Mouse (Mus musculus) small intestine, adult 2 months (tissue): ENCODE measurements around the gene Srgn. TPM values are rescaled to one million over a fixed set of nuclear protein-coding genes. Genes with fewer than 3 reads are reported as not detected.
"Not testable (repeated sequence)": the region's sequence is repeated elsewhere in the genome, so short reads cannot be mapped to it uniquely, and the experiment has no call there.

Source experiments
- H3K27ac ChIP-seq: fragments of 200-500 bp; 2 replicates; pipeline ENCODE4 v1.5.1; 2012; ENCODE audit warnings: low read depth, low read length, control low read depth, inconsistent platforms; ENCODE audit not compliant: insufficient read depth
- H3K27me3 ChIP-seq: fragments of 200-500 bp; 2 replicates; pipeline ENCODE4 v1.6.1; 2012; ENCODE audit warnings: mild to moderate bottlenecking, moderate library complexity, low read length, inconsistent platforms; ENCODE audit not compliant: control insufficient read depth, insufficient read depth
- H3K36me3 ChIP-seq: fragments of 200-500 bp; 2 replicates; pipeline ENCODE4 v1.6.1; 2012; ENCODE audit warnings: mild to moderate bottlenecking, low read length, control low read depth, inconsistent platforms; ENCODE audit not compliant: control insufficient read depth, insufficient read depth
- H3K4me1 ChIP-seq: fragments of 200-500 bp; 2 replicates; pipeline ENCODE4 v1.6.1; 2012; ENCODE audit warnings: low read length, inconsistent platforms, mixed read lengths; ENCODE audit not compliant: control insufficient read depth, insufficient read depth, insufficient read length
- H3K4me3 ChIP-seq: fragments of 200-500 bp; 2 replicates; pipeline ENCODE4 v1.5.1; 2012; ENCODE audit warnings: low read depth, mild to moderate bottlenecking, control low read depth, inconsistent platforms, low read length, moderate library complexity
- CTCF ChIP-seq: fragments of 200-500 bp; IDR thresholded peaks from 2 replicates; pipeline ENCODE4 v1.5.1; 2012; ENCODE audit warnings: low read depth, mild to moderate bottlenecking, control low read depth, inconsistent platforms, low read length, moderate library complexity, mixed read lengths; ENCODE audit not compliant: insufficient replicate concordance, insufficient read length; ENCODE audit errors: extremely low read depth
- POLR2A ChIP-seq: fragments of 200-500 bp; IDR thresholded peaks from 2 replicates; pipeline ENCODE4 v1.6.1; 2012; ENCODE audit warnings: low read depth, mild to moderate bottlenecking, control low read depth, inconsistent platforms, low read length, moderate library complexity
- WGBS: fragments of 180-500 bp; shearing (Covaris S2); methylation state at CpG from one replicate; pipeline ENCODE4 v1.1.7; 2018; 5-methylcytosine and 5-hydroxymethylcytosine counted together
- polyA plus RNA-seq: library from polyadenylated mRNA; depleted of rRNA; stranded (reverse); fragments of >200 nt; gene quantifications from 2 replicates; pipeline ENCODE4 v1.2.3, GENCODE M21; 2012

Srgn gene
- polyA plus RNA-seq, 1 experiment: 8.2 TPM

DNA sequence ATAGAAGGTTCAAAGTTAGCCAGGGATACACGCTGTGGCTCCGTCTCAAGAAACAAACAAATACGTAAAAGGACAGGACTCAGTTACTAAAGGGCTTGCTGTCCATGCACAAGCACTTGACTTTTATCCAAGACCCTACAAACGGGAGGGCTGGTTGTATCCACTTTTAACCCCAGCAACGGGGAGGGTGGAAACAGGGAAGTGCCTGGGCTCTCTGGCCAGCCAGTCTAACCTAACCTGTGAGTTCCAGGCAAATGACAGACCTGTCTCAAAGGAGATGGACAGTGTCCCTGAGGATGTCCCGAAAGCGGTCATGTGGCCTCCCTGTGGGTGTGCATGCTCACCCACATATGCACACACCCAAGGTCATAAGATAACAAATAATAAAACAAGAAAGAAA lies 25.3 kb downstream of the Srgn start:
- no peak overlapping the region for H3K4me3 ChIP-seq
- no peaks in the 10 kb centered on the region for H3K36me3 ChIP-seq
- H3K27me3 ChIP-seq: no peaks in the 10 kb centered on the region
- 0 out of 2 replicates have a peak overlapping the region, but pooled peaks have one; percentile 3 for H3K27ac ChIP-seq
- TF ChIP-seq CTCF: no peak
- TF ChIP-seq POLR2A: no peak
- peaks cover 7% of the 10 kb centered on the region; the same call in 1 of the 2 replicates for H3K4me1 ChIP-seq
- WGBS: 60% methylated on average over 7 of the region's 7 CpGs

DNA sequence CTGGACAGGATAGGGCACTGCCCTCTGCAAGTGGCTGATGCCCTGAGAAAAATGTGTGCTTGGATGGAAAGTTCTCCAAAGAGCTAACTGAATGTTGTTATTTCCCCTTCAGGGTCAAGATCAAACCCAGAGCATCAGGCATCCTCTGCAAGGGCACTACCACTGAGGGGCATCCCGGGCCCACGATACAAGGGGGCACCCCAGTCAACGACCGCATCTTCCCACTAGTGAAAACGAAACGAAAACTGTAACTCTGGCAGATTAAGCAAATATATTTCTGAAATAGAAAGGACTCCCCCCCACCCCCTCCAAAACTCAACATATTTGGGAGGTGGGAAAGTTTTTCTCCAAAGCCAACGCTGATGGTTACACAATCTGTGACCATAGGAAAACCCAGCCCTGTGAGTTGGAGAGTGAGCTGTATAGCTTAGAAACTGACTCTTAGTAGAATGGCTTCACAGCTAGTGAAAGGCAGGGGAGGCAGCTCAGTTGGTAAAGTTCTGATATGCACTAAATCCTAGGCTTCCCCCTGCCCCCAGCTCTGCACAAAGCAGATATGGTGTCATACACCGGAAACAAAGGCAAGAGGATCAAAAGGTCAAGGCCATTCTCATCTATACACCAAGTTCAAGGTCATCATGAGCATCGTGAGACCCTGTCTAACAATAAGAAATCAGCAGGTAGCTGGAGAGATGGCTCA lies 26.2 kb downstream of the Srgn start:
- 72% methylated on average over 9 of the region's 9 CpGs for WGBS
- peak overlapping the region; percentile 33; the same call in 1 of the 2 replicates for H3K27ac ChIP-seq
- peaks cover 7% of the 10 kb centered on the region; the same call in 1 of the 2 replicates for H3K4me1 ChIP-seq
- H3K4me3 ChIP-seq: no peak overlapping the region
- TF ChIP-seq POLR2A (no peak), CTCF (no peak)
- no peaks in the 10 kb centered on the region for H3K27me3 ChIP-seq
- H3K36me3 ChIP-seq: no peaks in the 10 kb centered on the region

DNA sequence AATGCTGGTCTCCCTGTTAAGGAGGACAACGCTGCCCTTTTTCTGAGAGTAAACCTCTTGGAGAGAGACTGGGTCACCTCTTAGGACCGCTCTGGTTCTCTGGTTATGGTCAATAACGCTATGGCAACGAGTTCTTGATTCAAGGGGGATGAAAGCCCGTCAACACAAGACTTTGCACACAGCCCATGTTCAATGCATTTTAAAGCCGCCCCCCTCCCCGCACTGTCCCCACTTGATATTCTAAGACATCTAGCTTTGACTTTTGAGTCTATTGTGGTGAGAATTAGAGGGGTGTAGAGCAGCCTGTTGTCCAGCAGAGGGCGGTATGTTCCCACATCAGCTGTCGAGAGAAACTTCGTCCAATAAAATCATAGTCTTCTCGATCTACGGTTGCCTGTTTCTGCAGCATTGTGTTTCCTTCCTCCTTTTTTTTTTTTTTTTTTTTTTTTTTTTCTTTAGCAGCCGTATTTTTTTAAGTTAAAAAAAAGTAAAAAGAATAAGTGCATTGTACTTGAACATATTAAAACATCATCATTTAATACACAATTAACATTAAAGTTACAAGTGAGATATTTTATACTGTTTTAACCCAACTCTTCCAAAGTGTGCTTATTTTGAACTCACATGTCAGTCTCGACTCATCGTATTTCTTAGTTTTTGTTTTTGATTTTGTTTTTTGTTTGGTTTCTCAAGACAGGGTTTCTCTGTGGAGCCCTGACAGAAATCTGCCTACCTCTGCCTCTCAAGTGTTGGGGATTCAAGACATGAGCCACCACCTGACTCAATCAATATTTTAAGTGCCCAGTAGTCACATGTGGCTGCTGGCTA lies 26.9 kb downstream of the Srgn start:
- TF ChIP-seq POLR2A (no peak), CTCF (peak; percentile 78; the same call in 1 of the 2 replicates)
- peak overlapping the region; percentile 33; the same call in 1 of the 2 replicates for H3K27ac ChIP-seq
- H3K4me3 ChIP-seq: no peak overlapping the region
- peaks cover 7% of the 10 kb centered on the region; the same call in 1 of the 2 replicates for H3K4me1 ChIP-seq
- 22% methylated on average over 15 of the region's 15 CpGs for WGBS
- no peaks in the 10 kb centered on the region for H3K27me3 ChIP-seq
- H3K36me3 ChIP-seq: no peaks in the 10 kb centered on the region

DNA sequence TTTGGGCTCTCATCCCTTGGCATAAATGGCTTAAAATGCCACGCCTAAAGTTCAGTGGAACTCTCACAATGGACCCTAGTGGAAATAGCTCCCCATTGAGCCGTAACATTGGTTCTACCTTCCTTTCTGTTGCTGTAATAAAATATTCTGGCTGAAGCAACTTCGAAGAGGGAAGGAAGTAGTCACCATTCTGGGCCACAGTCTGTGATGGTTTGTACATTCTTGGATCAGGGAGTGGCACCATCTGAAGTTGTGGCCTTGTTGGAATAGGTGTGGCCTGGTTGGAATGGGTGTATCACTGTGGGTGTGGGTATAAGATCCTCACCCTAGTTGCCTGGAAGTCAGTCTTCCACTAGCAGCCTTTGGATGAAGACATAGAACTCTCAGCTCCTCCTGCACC lies 35.6 kb downstream of the Srgn start:
- H3K4me3 ChIP-seq, H3K4me1 ChIP-seq, H3K27me3 ChIP-seq, H3K36me3 ChIP-seq: not testable (repeated sequence)
- WGBS: 48% methylated on average over 3 of the region's 3 CpGs
- H3K27ac ChIP-seq: peak overlapping the region; percentile 27; the same call in 1 of the 2 replicates

DNA sequence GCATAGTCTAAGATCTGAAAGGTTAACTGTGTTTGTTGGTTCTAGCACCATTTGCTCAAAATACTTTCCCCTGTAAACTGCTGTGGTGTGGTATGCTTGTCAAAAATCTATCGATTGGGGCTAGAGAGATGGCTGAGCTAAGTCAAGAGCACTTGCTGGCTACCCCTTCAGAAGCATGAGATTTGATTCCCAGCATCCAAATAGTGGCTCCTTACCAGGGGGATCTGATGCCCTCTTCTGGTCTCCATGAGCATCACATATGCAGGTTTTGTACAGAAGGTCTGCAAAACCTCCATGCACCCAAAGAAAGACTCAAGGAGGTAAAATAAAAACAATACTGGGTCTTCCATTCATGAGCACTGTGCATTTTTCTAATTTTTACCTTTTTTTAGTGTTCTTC lies 39.0 kb downstream of the Srgn start:
- Histone ChIP-seq H3K27me3 (no peaks in the 10 kb centered on the region), H3K27ac (no peak overlapping the region), H3K4me3 (no peak overlapping the region), H3K4me1 (peaks cover 2% of the 10 kb centered on the region; the same call in 1 of the 2 replicates), H3K36me3 (no peaks in the 10 kb centered on the region)
- TF ChIP-seq CTCF: no peak
- TF ChIP-seq POLR2A: no peak
- WGBS: 14% methylated on average over 1 of the region's 1 CpGs

DNA sequence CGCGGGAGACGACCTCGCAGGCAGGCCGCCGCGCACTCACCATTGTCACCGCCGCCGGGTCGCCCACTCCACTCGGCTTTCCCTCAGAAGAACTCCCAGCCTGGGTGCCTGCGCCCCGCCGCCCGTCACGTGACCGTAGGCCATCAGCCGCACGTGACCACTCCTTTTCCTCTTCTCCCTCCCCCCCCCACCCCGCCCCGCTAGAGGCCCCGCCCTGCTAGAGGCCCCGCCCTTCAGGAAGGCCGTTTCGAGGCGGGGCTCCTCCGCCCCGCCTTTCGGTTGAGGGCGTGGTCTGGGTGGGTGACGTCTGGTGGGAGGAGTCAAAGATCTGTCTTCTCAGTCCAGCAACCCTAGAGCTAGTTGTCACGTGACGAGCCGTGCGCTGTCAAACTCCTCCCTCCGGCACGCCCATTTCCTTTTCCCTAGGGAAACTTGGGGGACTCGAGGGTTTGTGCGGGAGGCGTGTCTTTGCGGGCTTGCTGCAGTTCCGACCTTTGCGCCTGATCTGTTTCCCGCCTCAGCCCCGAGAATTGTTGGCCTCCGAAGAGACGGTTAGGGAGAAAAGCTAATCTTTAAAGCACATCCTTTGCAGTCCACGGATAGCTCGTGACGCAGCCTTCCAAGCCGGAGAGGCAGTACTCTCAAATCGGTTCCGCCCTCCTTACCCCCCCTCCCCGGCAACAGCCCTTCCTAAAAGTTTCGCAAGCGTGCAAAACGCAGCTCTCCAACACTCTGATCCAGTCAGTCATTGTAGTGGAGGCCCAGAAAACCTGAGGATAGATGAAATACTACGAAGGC lies 40.4 kb downstream of the Srgn start, which contains the start of gene Vps26a:
TSS of gene Vps26a (minus strand) at position 188 of the 798 bp plus-strand sequence.
- peak within 1 kb of the TSS; percentile 90 for H3K27ac ChIP-seq
- H3K4me1 ChIP-seq: peaks cover 3% of the 10 kb centered on the region; the same call in 1 of the 2 replicates
- H3K27me3 ChIP-seq: no peaks in the 10 kb centered on the region
- WGBS: 1% methylated on average over 59 of the region's 59 CpGs
- H3K4me3 ChIP-seq: peak within 1 kb of the TSS; percentile 80
- H3K36me3 ChIP-seq: no peaks in the 10 kb centered on the region
- TF ChIP-seq POLR2A (peak; percentile 58; the same call in 1 of the 2 replicates), CTCF (no peak)
